In the genomic region with DNA sequence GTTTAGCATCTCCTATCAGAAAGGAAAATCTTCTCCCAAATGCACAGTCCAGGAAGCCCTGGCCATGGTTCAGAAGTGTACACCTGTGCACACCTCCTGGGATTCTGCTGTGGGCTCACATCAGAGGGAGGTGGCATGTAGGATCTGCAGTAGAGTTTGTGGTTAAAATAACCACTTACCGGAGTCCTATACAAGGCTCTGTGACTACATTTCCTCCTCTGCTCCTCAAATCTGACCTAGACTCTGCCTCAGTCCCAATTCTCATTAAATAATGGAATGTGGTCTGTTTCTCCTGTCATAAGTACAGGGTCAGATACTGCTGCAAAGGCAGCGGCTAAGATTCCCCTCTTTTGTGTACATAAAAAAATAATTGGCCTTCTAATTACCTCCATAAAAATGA, we compare ENCODE assay signal across 12 mouse cellular contexts. TPM values are rescaled to one million over a fixed set of nuclear protein-coding genes. Genes with fewer than 3 reads are reported as not detected.
DNase-seq lines count a peak whose midpoint lies in the region; ATAC-seq lines count a peak whose summit lies in the region.
"Had no signal": no experiment of that assay in that cellular context is flagged by ENCODE, and none has a peak within 500 bp of the region (broad histone marks: within the 10 kb centered on the region; RNA-seq: fewer than 3 reads in every experiment).

No protein-coding gene starts in this region.

- no peak overlapping the region for H3K27ac ChIP-seq in kidney, embryonic 16.5 days (ENCODE audit: low read length)
- H3K27ac ChIP-seq in forebrain, embryonic 12.5 days, result no peak overlapping the region
- no peak overlapping the region for H3K27ac ChIP-seq in hindbrain, embryonic 14.5 days
- no peak overlapping the region for H3K27ac ChIP-seq in midbrain, embryonic 16.5 days (ENCODE audit: low read length)
- H3K27ac ChIP-seq: liver, embryonic 15.5 days had no signal

- 32% methylated on average over 2 of the region's 2 CpGs for WGBS in kidney, embryonic 16.5 days
- 24% methylated on average over 2 of the region's 2 CpGs for WGBS in forebrain, embryonic 12.5 days
- WGBS in hindbrain, embryonic 14.5 days, result 42% methylated on average over 2 of the region's 2 CpGs
- WGBS in midbrain, embryonic 16.5 days, result 33% methylated on average over 2 of the region's 2 CpGs

- no peak overlapping the region for H3K9ac ChIP-seq in kidney, embryonic 16.5 days (replicated peaks; ENCODE audit: low read length)
- H3K9ac ChIP-seq in forebrain, embryonic 12.5 days, result no peak overlapping the region
- no peak overlapping the region for H3K9ac ChIP-seq in hindbrain, embryonic 14.5 days
- H3K9ac ChIP-seq in midbrain, embryonic 16.5 days (ENCODE audit: low read depth, low read length), result no peak overlapping the region
- H3K9ac ChIP-seq: liver, embryonic 15.5 days had no signal

- DNase-seq in kidney, postnatal 10 days, result no peak
- DNase-seq in hindbrain, embryonic 14.5 days (ENCODE audit: low spot score), result no peak
- DNase-seq in ovary, postnatal 14 days (ENCODE audit: low spot score), result no peak
- DNase-seq in lung, postnatal 36 days, result no peak

- H3K4me2 ChIP-seq in kidney, embryonic 16.5 days (replicated peaks; ENCODE audit: low read depth, low read length), result peak overlapping the region; percentile 52
- H3K4me2 ChIP-seq in forebrain, embryonic 12.5 days, result peak overlapping the region; percentile 58
- H3K4me2 ChIP-seq in hindbrain, embryonic 14.5 days (replicated peaks), result peak overlapping the region; percentile 54
- peak overlapping the region; percentile 54 for H3K4me2 ChIP-seq in midbrain, embryonic 16.5 days (ENCODE audit: low read length)
- H3K4me2 ChIP-seq: liver, embryonic 15.5 days had no signal

- no peak for ATAC-seq in kidney, embryonic 16.5 days (ENCODE audit: low FRiP score, low TSS enrichment)
- ATAC-seq in forebrain, embryonic 12.5 days (ENCODE audit: low FRiP score), result no peak
- ATAC-seq in hindbrain, embryonic 14.5 days (ENCODE audit: low FRiP score), result no peak
- peak; percentile 51; the same call in 1 of the 2 replicates for ATAC-seq in midbrain, embryonic 16.5 days

- no peaks in the 10 kb centered on the region for H3K36me3 ChIP-seq in kidney, embryonic 16.5 days (ENCODE audit: insufficient read depth, low read length)
- H3K36me3 ChIP-seq in forebrain, embryonic 12.5 days (replicated peaks), result no peaks in the 10 kb centered on the region
- no peaks in the 10 kb centered on the region for H3K36me3 ChIP-seq in hindbrain, embryonic 14.5 days (replicated peaks; ENCODE audit: control insufficient read depth, insufficient read depth)
- no peaks in the 10 kb centered on the region for H3K36me3 ChIP-seq in midbrain, embryonic 16.5 days (ENCODE audit: control insufficient read depth, insufficient read depth, low read length)
- H3K36me3 ChIP-seq: liver, embryonic 15.5 days had no signal

- H3K27me3 ChIP-seq in kidney, embryonic 16.5 days (ENCODE audit: insufficient read depth, low read length), result peaks cover 24% of the 10 kb centered on the region
- peaks cover 56% of the 10 kb centered on the region for H3K27me3 ChIP-seq in forebrain, embryonic 12.5 days
- peaks cover 47% of the 10 kb centered on the region for H3K27me3 ChIP-seq in hindbrain, embryonic 14.5 days (ENCODE audit: control insufficient read depth, insufficient read depth, low read length)
- peaks cover 15% of the 10 kb centered on the region for H3K27me3 ChIP-seq in midbrain, embryonic 16.5 days (ENCODE audit: control insufficient read depth, insufficient read depth, low read depth, low read length)

- H3K9me3 ChIP-seq in kidney, embryonic 16.5 days (ENCODE audit: low read length), result no peaks in the 10 kb centered on the region
- no peaks in the 10 kb centered on the region for H3K9me3 ChIP-seq in forebrain, embryonic 12.5 days
- no peaks in the 10 kb centered on the region for H3K9me3 ChIP-seq in hindbrain, embryonic 14.5 days (ENCODE audit: control insufficient read depth, low read length)
- H3K9me3 ChIP-seq in midbrain, embryonic 16.5 days (replicated peaks; ENCODE audit: control insufficient read depth, low read length, poor library complexity, severe bottlenecking), result no peaks in the 10 kb centered on the region
- H3K9me3 ChIP-seq: liver, embryonic 15.5 days had no signal

- peaks cover 7% of the 10 kb centered on the region; the same call in 1 of the 2 replicates for H3K4me1 ChIP-seq in kidney, embryonic 16.5 days (ENCODE audit: insufficient read depth, low read length)
- peaks cover 8% of the 10 kb centered on the region; the same call in 1 of the 2 replicates for H3K4me1 ChIP-seq in forebrain, embryonic 12.5 days
- H3K4me1 ChIP-seq in hindbrain, embryonic 14.5 days (replicated peaks; ENCODE audit: control insufficient read depth, insufficient read depth, low read length), result 0 out of 2 replicates have a peak, but pooled peaks cover 3% of the 10 kb centered on the region
- no peaks in the 10 kb centered on the region for H3K4me1 ChIP-seq in midbrain, embryonic 16.5 days (ENCODE audit: control insufficient read depth, insufficient read depth, low read length)
- H3K4me1 ChIP-seq: liver, embryonic 15.5 days had no signal

- no peak overlapping the region; the same call in 1 of the 2 replicates for H3K4me3 ChIP-seq in kidney, embryonic 16.5 days (ENCODE audit: low read length)
- no peak overlapping the region for H3K4me3 ChIP-seq in forebrain, embryonic 12.5 days (replicated peaks)
- peak overlapping the region; percentile 21; the same call in 1 of the 2 replicates for H3K4me3 ChIP-seq in hindbrain, embryonic 14.5 days (replicated peaks; ENCODE audit: low read length)
- H3K4me3 ChIP-seq in midbrain, embryonic 16.5 days (ENCODE audit: low read depth, low read length), result no peak overlapping the region
- H3K4me3 ChIP-seq: erythroblast, embryonic 14.5 days; liver, embryonic 15.5 days had no signal

RNA-seq across cellular contexts. Expression of gene Six2, which starts 23.9 kb away (rescaled TPM):
- 13.3 and 15.9 TPM in 2 replicates for polyA plus RNA-seq in kidney, embryonic 16.5 days (2015; fragmentation: Nextera tagmentation; extraction: Ambion mirVana)
- polyA plus RNA-seq in forebrain, embryonic 12.5 days (2016; fragmentation: Nextera tagmentation; extraction: Ambion mirVana), result 6.9 and 9.5 TPM in 2 replicates
- 0.55 and 0.64 TPM in 2 replicates for polyA plus RNA-seq in hindbrain, embryonic 14.5 days (2014; fragmentation: Nextera tagmentation; extraction: Ambion mirVana)
- polyA plus RNA-seq in midbrain, embryonic 16.5 days (2015; fragmentation: Nextera tagmentation; extraction: Ambion mirVana), result 0.16 and 0.33 TPM in 2 replicates
- polyA plus RNA-seq: erythroblast, embryonic 14.5 days; gonadal fat pad, adult 2 months; liver, embryonic 15.5 days had no signal

RNA-seq across cellular contexts. Expression of gene Six3, which starts 50.8 kb away (rescaled TPM):
- polyA plus RNA-seq in kidney, embryonic 16.5 days (2015; fragmentation: Nextera tagmentation; extraction: Ambion mirVana), result not detected in 2 replicates
- polyA plus RNA-seq in forebrain, embryonic 12.5 days (2016; fragmentation: Nextera tagmentation; extraction: Ambion mirVana), result 26.1 and 27.4 TPM in 2 replicates
- polyA plus RNA-seq in hindbrain, embryonic 14.5 days (2014; fragmentation: Nextera tagmentation; extraction: Ambion mirVana), result 0.52 TPM in 1 of 2 replicates, not detected in the other
- 19.1 and 24.2 TPM in 2 replicates for polyA plus RNA-seq in midbrain, embryonic 16.5 days (2015; fragmentation: Nextera tagmentation; extraction: Ambion mirVana)
- polyA plus RNA-seq: erythroblast, embryonic 14.5 days; gonadal fat pad, adult 2 months; kidney, adult 2 months; liver, embryonic 15.5 days; testis, adult 2 months had no signal

Comparison
In these comparisons a context has a peak if more than half of its experiments do, and no peak if none do; other contexts are left out.
1. RNA of gene Six3, which starts 50.8 kb away (polyA plus RNA-seq): 26.1 to 27.4 TPM in forebrain, embryonic 12.5 days and 19.1 to 24.2 TPM in midbrain, embryonic 16.5 days; 0.52 TPM in hindbrain, embryonic 14.5 days and not detected in kidney, embryonic 16.5 days; every median in the first group is over 10 times any median in the second.
2. Peak in every context shown above with its lines, with median percentiles within 50 percentile points of each other: H3K4me2 ChIP-seq.